Mouse (Mus musculus) kidney, embryonic 14.5 days (tissue): ENCODE measurements around the gene Fam43a. TPM values are rescaled to one million over a fixed set of nuclear protein-coding genes. Genes with fewer than 3 reads are reported as not detected.

Source experiments
- polyA plus RNA-seq: library from polyadenylated mRNA; unstranded; fragments of >200 nt; fragmentation: Nextera tagmentation; extraction: Ambion mirVana; gene quantifications from 2 replicates; pipeline ENCODE4 v1.2.1, GENCODE M21; 2014

The Fam43a gene
- polyA plus RNA-seq, 1 experiment from 2014 or later = 9.2 TPM

Other genes starting within 250 kb of the Fam43a start
- 13.5 and 20.2 TPM in 2 replicates for gene Atp13a3, start 193.7 kb upstream of the Fam43a start, polyA plus RNA-seq
- 14.1 and 15.1 TPM in 2 replicates for gene Tmem44, start 48.9 kb upstream of the Fam43a start, polyA plus RNA-seq
- gene Lsg1, start 12.1 kb upstream of the Fam43a start, polyA plus RNA-seq = 56.8 and 74.8 TPM in 2 replicates